Mouse (Mus musculus) heart, embryonic 11.5 days (tissue): ENCODE results near the gene C1d. TPM values are rescaled to one million over a fixed set of nuclear protein-coding genes. Genes with fewer than 3 reads are reported as not detected.

Source experiments
- ATAC-seq: fragments of 200-750 bp; cut with Nextera tagmentation; replicated peaks from 2 replicates; pipeline ENCODE4 v1.8.0; 2017; ENCODE audit warnings: moderate library complexity; ENCODE audit not compliant: insufficient number of reproducible peaks, low FRiP score, low TSS enrichment
- H3K27ac ChIP-seq: fragments of 300-500 bp; sonication (generic); 2 replicates; pipeline ENCODE4 v1.5.1; 2014; ENCODE audit warnings: mild to moderate bottlenecking, low read depth, low read length
- H3K27me3 ChIP-seq: fragments of 300-500 bp; sonication (generic); 2 replicates; pipeline ENCODE4 v1.6.1; 2014; ENCODE audit warnings: mild to moderate bottlenecking, low read length, mixed read lengths; ENCODE audit not compliant: control insufficient read depth, insufficient read depth
- H3K36me3 ChIP-seq: fragments of 300-500 bp; sonication (generic); 2 replicates; pipeline ENCODE4 v1.6.1; 2014; ENCODE audit warnings: mild to moderate bottlenecking, low read length, moderate library complexity, mixed read lengths; ENCODE audit not compliant: control insufficient read depth, insufficient read depth
- H3K4me1 ChIP-seq: fragments of 300-500 bp; sonication (generic); 2 replicates; pipeline ENCODE4 v1.6.1; 2014; ENCODE audit warnings: low read length; ENCODE audit not compliant: control insufficient read depth, insufficient read depth
- H3K4me2 ChIP-seq: fragments of 300-500 bp; sonication (generic); 2 replicates; pipeline ENCODE4 v1.6.1; 2014; ENCODE audit warnings: mild to moderate bottlenecking, moderate library complexity
- H3K4me3 ChIP-seq: fragments of 300-500 bp; sonication (generic); 2 replicates; pipeline ENCODE4 v1.5.1; 2014; ENCODE audit warnings: low read depth, low read length
- H3K9ac ChIP-seq: fragments of 300-500 bp; sonication (generic); 2 replicates; pipeline ENCODE4 v1.6.1; 2014; ENCODE audit warnings: mild to moderate bottlenecking, low read depth, low read length, moderate library complexity
- H3K9me3 ChIP-seq: fragments of 300-500 bp; sonication (generic); replicated peaks from 2 replicates; pipeline ENCODE4 v1.6.1; 2016; ENCODE audit warnings: low read length; ENCODE audit not compliant: control insufficient read depth
- WGBS: fragments of 180-500 bp; shearing (Covaris S2); extraction: QIAGEN DNeasy Blood & Tissue Kit; methylation state at CpG from one replicate; pipeline ENCODE4 v1.1.7; 2014; ENCODE audit not compliant: insufficient replicate concordance; 5-methylcytosine and 5-hydroxymethylcytosine counted together
- polyA plus RNA-seq: library from polyadenylated mRNA; unstranded; fragments of >200 nt; fragmentation: Nextera tagmentation; extraction: Ambion mirVana; gene quantifications from 2 replicates; pipeline ENCODE4 v1.2.1, GENCODE M21; 2014

Gene C1d
- polyA plus RNA-seq, 1 experiment from 2014 or later: 74.3 TPM

- H3K9ac ChIP-seq: no peak overlapping the region
- H3K4me1 ChIP-seq: no peaks in the 10 kb centered on the region
- H3K27me3 ChIP-seq: no peaks in the 10 kb centered on the region
- WGBS: 67% methylated on average over 8 of the region's 8 CpGs
- no peaks in the 10 kb centered on the region for H3K9me3 ChIP-seq
- H3K36me3 ChIP-seq: no peaks in the 10 kb centered on the region
- ATAC-seq: no peak
- H3K4me3 ChIP-seq: no peak overlapping the region
- no peak overlapping the region for H3K4me2 ChIP-seq
- no peak overlapping the region for H3K27ac ChIP-seq
Measured at GRCm38 (mm10) chr11:17306007-17306891, 48.9 kb downstream of the C1d start.

- Histone ChIP-seq H3K36me3 (no peaks in the 10 kb centered on the region), H3K4me1 (no peaks in the 10 kb centered on the region), H3K4me2 (no peak overlapping the region), H3K9me3 (no peaks in the 10 kb centered on the region), H3K27me3 (no peaks in the 10 kb centered on the region), H3K9ac (no peak overlapping the region), H3K4me3 (no peak overlapping the region), H3K27ac (no peak overlapping the region)
- ATAC-seq: no peak
Measured at GRCm38 (mm10) chr11:17307457-17307856, 50.1 kb downstream of the C1d start.

Other genes starting within 250 kb of the C1d start
- 10.7 and 11.2 TPM in 2 replicates for gene Cnrip1, start 206.0 kb upstream of the C1d start, polyA plus RNA-seq
- gene Plek, start 205.2 kb upstream of the C1d start, polyA plus RNA-seq: 8.3 and 10.5 TPM in 2 replicates
- gene Ppp3r1, start 98.3 kb upstream of the C1d start, polyA plus RNA-seq: 75.5 and 83.9 TPM in 2 replicates
- 21.9 and 24.2 TPM in 2 replicates for gene Wdr92, start 75.5 kb upstream of the C1d start, polyA plus RNA-seq
- gene Pno1, start 46.0 kb upstream of the C1d start, polyA plus RNA-seq: 73.9 and 81.7 TPM in 2 replicates